Mouse (Mus musculus): ENCODE results near the gene Mrgprf. TPM values are rescaled to one million over a fixed set of nuclear protein-coding genes. Genes with fewer than 3 reads are reported as not detected.

Mrgprf gene
- total and polyA plus RNA-seq, 3 experiments: not detected

GRCm38 (mm10) chr7:145340248-145340904, 39.7 kb downstream of the Mrgprf start:
- H3K27me3 ChIP-seq (ENCODE audit: control insufficient read depth in 1 of 2, insufficient read depth in 2 of 2, low read length in 2 of 2): no peaks in the 10 kb centered on the region
- H3K36me3 ChIP-seq (ENCODE audit: control insufficient read depth in 1 of 2, insufficient read depth in 2 of 2, low read length in 2 of 2): no peaks in the 10 kb centered on the region
- H3K4me1 ChIP-seq (ENCODE audit: control insufficient read depth in 1 of 2, insufficient read depth in 2 of 2, low read length in 2 of 2): no peaks in the 10 kb centered on the region
- no peak overlapping the region for H3K4me3 ChIP-seq (ENCODE audit: control insufficient read depth in 1 of 2, insufficient read depth in 1 of 2, low read depth in 2 of 2, low read length in 2 of 2)
- H3K9ac ChIP-seq (ENCODE audit: control insufficient read depth, low read depth, low read length, poor library complexity, severe bottlenecking): no peak overlapping the region
- TF ChIP-seq TBP (IDR thresholded peaks at IDR 0.05; ENCODE audit: low read depth, low read length): no peak
- no peak for TF ChIP-seq CHD2 (IDR thresholded peaks at IDR 0.05; ENCODE audit: low read length)
- TF ChIP-seq KAT2A (conservative IDR thresholded peaks at IDR 0.05; ENCODE audit: low read depth, low read length): no peak
- no peak for TF ChIP-seq HCFC1 (IDR thresholded peaks at IDR 0.05; ENCODE audit: low read depth, low read length)
- no peak for TF ChIP-seq NELFE (IDR thresholded peaks at IDR 0.05; ENCODE audit: low read depth, low read length)
- H3K27ac ChIP-seq (ENCODE audit: control insufficient read depth, low read depth, low read length): no peak overlapping the region
- no peaks in the 10 kb centered on the region for H3K9me3 ChIP-seq (replicated peaks; ENCODE audit: insufficient read depth, low read length)
- H3K79me2 ChIP-seq (ENCODE audit: control insufficient read depth, insufficient read depth, low read length, poor library complexity): no peaks in the 10 kb centered on the region
- no peak for DNase-seq (ENCODE audit: low read depth, low spot score)

Other genes starting within 250 kb of the Mrgprf start
- gene 1810010D01Rik, start 92.7 kb upstream of the Mrgprf start, total RNA-seq (2012; rRNA removed): not detected in 2 replicates
- gene 1810010D01Rik, start 92.7 kb upstream of the Mrgprf start, polyA plus RNA-seq (2012; ENCODE audit: insufficient read depth in 1 of 2, insufficient read length in 2 of 2, low read depth in 1 of 2, low replicate concordance in 2 of 2, missing spikeins in 1 of 2): not detected
- gene Tpcn2, start 16.8 kb upstream of the Mrgprf start, total RNA-seq (2012; rRNA removed): 5.5 and 6.4 TPM in 2 replicates
- 10 to 100 TPM in 1 of 2 experiments, not detected in 1; 10.3 TPM for gene Tpcn2, start 16.8 kb upstream of the Mrgprf start, polyA plus RNA-seq (2012; ENCODE audit: insufficient read depth in 1 of 2, insufficient read length in 2 of 2, low read depth in 1 of 2, low replicate concordance in 2 of 2, missing spikeins in 1 of 2)
- gene Mrgprd, start 14.0 kb downstream of the Mrgprf start, total RNA-seq (2012; rRNA removed): not detected in 2 replicates
- gene Mrgprd, start 14.0 kb downstream of the Mrgprf start, polyA plus RNA-seq (2012; ENCODE audit: insufficient read depth in 1 of 2, insufficient read length in 2 of 2, low read depth in 1 of 2, low replicate concordance in 2 of 2, missing spikeins in 1 of 2): not detected